Mouse (Mus musculus) lung, adult 2 months (tissue): ENCODE data around the gene Gm15448.
"Not testable (repeated sequence)": the region's sequence is repeated elsewhere in the genome, so short reads cannot be mapped to it uniquely, and the experiment has no call there.

Source experiments
- CTCF ChIP-seq: fragments of 200-500 bp; IDR thresholded peaks from 2 replicates; pipeline ENCODE4 v1.5.1; 2011; ENCODE audit warnings: mild to moderate bottlenecking, low read length, control low read depth; ENCODE audit not compliant: insufficient read depth
- POLR2A ChIP-seq: fragments of 200-500 bp; IDR thresholded peaks from 2 replicates; pipeline ENCODE4 v1.6.1; 2011; ENCODE audit warnings: low read depth, mild to moderate bottlenecking, control low read depth, low read length, borderline replicate concordance; ENCODE audit errors: extremely low read depth

DNA sequence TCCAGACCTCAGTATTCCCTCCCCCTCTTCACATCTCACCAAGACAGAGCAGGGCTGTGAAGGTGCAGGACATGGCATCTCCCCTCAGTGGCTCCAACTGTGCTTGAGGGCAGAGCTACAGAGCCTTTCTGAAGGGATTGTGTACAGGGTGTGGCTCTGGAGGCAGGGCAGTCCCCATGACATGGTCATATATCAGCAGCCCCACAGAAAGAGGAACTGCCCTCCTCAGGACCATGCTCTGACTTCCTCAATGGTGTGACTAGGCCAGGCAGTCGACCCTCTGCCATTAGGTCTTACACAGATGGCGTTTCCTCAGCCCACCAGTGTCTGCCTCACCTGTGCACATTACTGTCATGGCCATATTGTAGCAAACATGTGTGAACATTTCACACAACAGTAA, 19.5 kb upstream of the Gm15448 start, which contains the start of gene Pira2:
- not testable (repeated sequence) for TF ChIP-seq POLR2A, CTCF
